Mouse (Mus musculus) cerebellum, adult 11-12 months (tissue): ENCODE measurements around the gene C130074G19Rik.
A peak's percentile ranks its signal among the peaks of the same experiment; 100 is the strongest.

ENCODE experiments used
- DNase-seq: peaks from one replicate; pipeline ENCODE4 v3.0.0; 2022

C130074G19Rik gene

DNA sequence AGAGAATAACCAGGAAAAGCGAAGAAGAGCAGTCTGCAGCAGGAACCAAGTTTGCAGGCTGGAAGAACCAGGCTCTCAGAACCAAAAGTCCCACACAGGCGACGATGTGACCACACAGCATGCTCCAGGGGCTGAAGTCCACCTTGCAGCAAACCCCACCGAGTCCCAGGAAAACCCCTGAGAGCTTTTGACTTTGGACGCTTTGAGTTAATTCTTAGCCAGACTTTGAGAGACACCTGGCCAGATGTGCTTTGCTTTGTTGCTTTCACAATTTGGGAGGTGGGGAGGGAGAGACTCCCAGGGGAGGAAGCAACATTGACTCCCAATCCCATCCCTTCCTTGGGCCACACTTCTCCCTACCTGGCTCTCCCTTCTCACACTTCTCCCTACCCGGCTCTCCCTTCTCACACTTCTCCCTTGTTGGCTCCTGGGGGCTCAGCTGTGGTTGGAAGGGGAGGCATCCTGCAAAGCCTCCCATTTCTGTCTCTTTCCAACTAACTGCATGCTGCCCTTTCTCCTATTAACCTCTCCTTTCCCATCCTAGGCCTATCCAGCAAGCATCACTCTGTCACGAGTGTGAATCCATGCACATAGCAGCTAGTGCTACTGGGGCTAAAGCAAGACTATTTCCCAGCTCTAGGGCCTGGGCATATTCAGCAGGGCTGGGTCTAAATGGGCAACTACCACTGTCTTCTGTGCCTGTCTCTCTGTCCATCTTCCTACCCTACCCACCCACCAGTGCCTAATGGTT is 10.8 kb downstream of the C130074G19Rik start:
- DNase-seq: no peak

DNA sequence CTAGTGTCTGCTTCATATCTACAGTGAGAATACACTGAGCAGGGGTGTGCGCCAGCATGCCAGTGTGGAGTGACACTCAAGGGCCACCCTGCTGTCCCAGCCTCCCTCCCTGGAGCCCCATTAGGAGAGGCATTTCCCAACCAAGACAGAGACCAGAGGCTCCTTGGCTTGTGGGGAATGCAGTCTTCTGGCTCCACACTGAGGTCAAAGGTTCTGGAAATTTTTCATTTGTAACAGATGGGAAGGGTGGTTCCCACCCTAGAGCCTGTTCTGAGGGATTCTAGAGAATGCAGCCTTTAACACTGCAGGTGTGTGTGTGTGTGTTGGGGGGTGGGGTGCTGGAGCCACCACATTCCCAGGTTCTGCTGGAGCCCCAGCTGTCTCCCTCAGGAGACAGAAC is 11.5 kb downstream of the C130074G19Rik start:
- DNase-seq: no peak

GRCm38 (mm10) chr1:184870646-184871385 is 12.2 kb downstream of the C130074G19Rik start:
- no peak for DNase-seq

DNA sequence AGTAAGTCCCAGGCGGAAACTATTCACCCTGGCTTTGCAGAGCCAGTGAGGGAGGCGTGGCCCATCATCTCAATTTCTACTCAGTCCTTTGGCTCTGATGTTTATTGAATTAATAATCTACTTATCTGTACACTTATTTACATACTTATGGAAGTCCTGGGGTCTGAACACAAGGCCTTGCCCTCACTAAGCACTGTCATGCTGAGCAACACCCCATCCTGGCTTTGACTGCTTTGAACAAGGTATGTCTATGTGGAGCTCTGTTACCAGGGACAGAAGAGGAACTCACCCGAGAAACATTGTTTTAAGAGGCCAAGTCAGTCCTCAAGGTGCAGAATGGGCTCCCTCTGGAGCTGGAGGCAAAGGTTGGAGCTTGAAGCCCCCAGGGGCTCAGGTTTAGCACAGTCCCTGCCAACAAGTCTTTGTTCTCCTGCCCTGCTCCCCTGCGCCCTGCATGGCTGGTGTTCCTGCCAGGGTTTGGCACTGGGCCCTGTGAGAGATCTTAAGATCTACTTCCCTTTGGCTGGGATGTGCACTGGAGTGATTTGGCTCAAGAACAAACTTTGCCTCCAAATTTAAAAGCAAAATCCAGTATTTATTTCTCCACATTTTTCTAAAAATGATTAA is 13.0 kb downstream of the C130074G19Rik start:
- no peak for DNase-seq

- no peak for DNase-seq
Measured at GRCm38 (mm10) chr1:184867640-184868120, 15.3 kb downstream of the C130074G19Rik start.

GRCm38 (mm10) chr1:184864381-184864801 is 18.6 kb downstream of the C130074G19Rik start:
- no peak for DNase-seq

- no peak for DNase-seq
Measured at GRCm38 (mm10) chr1:184862636-184863035, 20.4 kb downstream of the C130074G19Rik start.

- no peak for DNase-seq
Measured at GRCm38 (mm10) chr1:184861551-184861950, 21.5 kb downstream of the C130074G19Rik start.

GRCm38 (mm10) chr1:184860276-184860675 is 22.7 kb downstream of the C130074G19Rik start:
- DNase-seq: no peak

DNA sequence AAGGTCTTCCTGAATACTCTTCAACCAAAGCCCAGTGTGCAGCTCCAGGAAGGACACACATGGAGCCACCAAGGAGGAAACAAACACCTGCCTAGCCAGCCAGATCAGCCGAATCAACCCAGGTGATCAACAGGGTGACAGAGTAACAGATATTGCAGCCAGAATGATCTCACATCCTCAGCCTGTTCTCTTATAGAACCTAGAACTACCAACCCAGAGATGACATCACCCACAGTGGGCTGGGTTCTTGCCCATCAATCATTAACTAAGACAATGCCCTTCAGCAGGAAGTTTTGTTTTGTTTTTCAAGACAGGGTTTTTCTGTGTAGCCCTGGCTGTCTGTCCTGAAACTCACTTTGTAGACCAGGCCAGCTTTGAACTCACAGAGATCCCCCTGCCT is 24.8 kb downstream of the C130074G19Rik start:
- DNase-seq: no peak

DNA sequence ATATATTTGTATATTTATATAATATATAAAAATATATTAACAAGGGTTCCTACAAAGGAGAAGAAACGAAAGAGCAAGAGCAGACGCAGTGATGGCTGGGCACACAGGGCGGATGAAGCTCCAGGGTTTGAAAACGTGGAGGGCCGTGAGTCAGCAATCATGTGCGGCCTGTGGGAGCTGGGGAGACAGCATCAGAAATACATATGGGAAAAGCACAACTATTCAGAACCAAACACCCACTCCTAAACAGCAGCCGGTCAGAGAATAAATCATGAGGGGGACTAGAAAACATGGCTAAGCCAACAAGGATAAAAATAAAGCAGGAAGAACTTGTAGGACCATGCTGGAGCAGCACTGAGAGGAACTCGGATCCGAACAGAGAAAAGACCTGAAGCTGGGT is 25.8 kb downstream of the C130074G19Rik start:
- no peak for DNase-seq

DNA sequence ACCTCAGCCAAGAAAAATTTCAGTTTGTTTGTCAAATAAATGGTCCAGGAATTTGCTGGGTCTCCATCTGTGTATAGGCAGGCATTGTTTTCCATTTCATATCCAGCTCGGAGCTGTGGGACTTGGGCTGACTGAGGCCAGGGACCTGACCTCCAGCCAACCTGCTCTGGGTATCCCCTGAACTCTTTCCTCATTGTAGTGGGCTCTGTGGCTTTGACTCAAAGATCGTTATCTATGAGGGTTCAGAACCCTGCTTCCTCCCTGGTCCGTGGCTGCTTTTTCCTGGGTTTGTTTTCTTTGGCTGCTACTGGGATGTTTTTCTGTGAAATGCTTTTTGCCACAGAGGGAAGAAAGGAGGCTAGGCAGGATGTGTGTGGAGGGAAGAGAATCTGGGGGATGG is 29.1 kb downstream of the C130074G19Rik start:
- no peak for DNase-seq

- peak; percentile 44 for DNase-seq
Measured at GRCm38 (mm10) chr1:184853339-184853738, 29.7 kb downstream of the C130074G19Rik start.

DNA sequence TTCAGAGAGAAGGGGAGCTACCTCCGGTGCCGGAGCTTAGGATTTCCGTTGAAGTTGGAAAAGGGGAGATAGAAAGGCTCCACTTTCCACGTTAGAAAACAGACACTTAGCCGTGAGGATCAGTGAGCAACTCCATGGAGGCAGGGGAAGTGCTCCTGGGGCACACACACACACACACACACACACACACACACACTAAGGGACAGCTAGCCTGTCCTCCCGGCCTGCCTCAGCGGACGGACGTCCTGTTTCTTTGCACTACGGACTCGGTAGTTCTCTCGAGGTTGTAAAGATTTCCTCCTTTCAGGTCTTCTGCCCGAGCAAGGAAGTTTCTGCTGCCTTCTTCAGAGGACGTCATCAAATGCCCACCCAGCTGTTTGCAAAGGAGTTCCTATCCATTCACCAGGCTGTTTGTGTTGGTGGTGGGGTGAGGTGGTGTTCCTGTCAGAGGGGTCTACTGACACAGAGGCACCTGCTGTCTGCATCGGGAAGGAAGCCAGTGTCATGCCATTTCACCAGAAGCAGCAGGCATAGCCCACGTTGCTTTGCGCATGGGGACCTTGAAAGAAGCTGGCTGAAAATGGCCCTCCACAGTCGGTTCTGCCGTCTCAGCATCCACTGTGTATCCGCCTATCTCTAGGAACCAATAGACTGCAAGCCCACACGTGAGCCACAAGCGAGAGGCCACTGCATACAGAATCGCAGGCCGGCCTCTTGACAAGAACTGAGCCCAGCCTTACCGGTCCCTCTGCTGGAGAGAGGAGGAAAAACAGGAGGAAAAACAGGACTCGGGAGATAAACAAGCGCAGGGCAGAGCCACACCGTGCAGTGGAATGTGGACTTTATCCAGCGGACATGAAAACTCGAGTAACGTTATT is 31.0 kb downstream of the C130074G19Rik start:
- DNase-seq: peak; percentile 72

DNA sequence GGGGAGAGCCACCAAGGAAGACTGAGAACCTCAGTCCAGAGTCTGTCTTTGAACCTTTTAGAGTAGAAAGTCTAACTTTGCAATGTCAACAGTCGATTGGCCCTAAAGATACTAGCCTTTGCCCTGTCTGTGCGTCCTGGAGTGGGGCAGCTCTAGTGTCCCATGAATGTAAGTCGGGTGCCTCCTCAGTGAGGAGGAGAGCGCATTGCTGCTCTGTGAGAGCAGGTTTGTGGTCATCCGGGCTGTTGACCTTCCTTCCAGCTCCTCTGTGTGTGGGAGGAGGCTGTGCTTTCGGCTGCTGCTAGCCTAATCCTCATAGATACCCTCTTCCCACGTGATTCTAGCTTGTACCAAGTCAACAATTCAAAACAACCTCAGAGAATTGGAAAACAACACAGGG is 31.9 kb downstream of the C130074G19Rik start:
- DNase-seq: no peak

GRCm38 (mm10) chr1:184846973-184847372 is 36.0 kb downstream of the C130074G19Rik start:
- no peak for DNase-seq

DNA sequence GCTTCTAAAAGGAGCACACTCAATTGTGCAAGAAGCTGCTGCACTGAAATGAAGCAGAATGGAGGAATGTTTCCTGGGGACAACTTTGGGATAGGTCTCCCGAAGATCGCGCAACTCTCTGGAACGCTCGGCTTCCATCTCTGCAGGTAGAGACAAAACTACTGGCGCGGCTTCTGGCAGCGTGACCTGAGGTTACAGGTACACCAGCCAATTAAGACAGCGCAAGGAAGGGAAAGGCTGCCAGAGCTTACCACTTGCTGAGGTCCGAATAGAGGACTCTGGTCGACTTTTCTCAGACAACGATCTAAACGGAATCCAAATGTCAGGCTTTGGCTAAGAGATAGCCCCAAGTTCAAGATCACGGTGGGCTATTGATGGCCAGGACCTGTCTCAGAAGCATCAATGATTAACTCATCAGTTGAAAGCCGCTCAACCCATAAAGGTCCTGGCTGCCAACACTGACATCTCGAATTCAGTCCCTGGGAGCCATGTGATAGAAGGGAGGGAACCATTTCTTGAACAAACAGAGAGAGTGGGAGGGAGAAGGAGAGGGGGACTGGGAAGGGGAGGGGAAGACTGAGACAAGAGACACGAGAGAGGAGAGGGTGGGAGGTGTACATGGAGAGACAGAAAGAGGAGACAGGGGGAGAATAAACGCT is 36.8 kb downstream of the C130074G19Rik start, which contains the start of gene Marc2:
TSS of gene Marc2 (minus strand) at position 360 of the 659 bp plus-strand sequence.
- peak; percentile 41 for DNase-seq

- peak; percentile 84 for DNase-seq
Measured at GRCm38 (mm10) chr1:184845111-184846071, 37.6 kb downstream of the C130074G19Rik start.

DNA sequence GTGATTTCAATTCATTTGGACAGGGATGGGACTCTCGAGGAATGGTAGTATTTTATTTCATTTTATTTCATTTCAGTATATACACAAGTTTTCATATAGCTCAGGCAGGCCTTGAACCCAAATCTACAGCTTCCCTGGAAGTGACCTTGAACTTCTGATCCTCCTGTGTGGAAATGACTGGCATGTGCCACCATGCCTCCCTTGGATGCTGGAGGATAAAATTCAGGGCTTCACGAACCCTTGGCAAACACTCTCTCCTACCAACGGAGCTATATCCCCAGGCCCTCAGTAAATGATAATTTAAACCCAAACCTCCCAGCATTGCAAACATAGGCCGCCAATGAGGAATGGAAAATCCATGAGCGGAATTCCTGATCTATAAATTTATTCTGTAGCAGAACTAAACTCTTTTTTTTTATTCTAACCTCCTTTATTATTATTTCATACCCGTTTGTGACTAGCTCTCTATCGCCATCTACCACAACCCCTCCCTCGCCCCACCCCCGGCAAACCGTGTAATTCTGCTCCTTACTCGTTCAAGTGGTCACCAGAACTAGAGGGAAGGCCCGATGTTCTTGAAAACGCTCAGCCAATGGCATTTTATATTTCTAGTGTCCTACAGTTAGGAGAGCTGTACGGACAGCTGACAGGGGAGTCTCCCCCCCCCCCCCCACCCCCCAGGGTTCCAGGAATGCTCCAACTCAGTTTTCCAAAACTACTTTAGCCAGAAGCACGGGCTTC is 38.5 kb downstream of the C130074G19Rik start:
- no peak for DNase-seq

DNA sequence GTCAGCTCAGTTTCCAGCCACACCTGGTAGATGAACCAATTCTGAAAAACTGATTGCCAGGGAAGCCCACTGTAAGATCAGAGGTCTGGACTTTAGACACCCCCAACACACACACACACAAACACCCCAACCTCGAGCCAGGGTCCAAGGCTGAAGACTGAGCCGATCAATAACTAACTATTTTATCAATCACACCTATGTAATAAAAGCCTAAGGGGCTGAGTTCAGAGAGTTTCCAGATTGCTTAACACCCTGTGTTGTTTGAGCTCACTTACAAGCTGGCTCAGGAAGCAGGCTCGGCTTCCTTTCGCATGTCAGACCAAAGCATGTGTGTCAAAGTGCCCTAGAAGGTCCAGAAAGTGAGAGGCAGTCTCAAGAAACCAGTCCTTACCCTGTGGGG is 45.4 kb downstream of the C130074G19Rik start:
- DNase-seq: no peak
